Mouse (Mus musculus) myocyte (in vitro differentiated cells): Measurements from ENCODE around the gene Polr3a.

ENCODE experiments used
- MAX ChIP-seq: IDR thresholded peaks from one replicate; pipeline ENCODE4 v1.6.1; 2011; ENCODE audit warnings: low read depth, mild to moderate bottlenecking, control low read depth
- MYOD1 ChIP-seq, 3 experiments: IDR thresholded peaks; one replicate each; pipeline ENCODE4 v1.6.1; 2011; ENCODE audit warnings: control low read depth in 2 of 3, low read depth in 2 of 3, mild to moderate bottlenecking in 2 of 3, moderate library complexity in 1 of 3; ENCODE audit not compliant: insufficient read length in 2 of 3, control insufficient read depth in 1 of 3
- POLR2A ChIP-seq: IDR thresholded peaks from one replicate; pipeline ENCODE4 v1.6.1; 2011; ENCODE audit warnings: low read depth, mild to moderate bottlenecking, control low read depth, moderate library complexity; ENCODE audit not compliant: insufficient read length

DNA sequence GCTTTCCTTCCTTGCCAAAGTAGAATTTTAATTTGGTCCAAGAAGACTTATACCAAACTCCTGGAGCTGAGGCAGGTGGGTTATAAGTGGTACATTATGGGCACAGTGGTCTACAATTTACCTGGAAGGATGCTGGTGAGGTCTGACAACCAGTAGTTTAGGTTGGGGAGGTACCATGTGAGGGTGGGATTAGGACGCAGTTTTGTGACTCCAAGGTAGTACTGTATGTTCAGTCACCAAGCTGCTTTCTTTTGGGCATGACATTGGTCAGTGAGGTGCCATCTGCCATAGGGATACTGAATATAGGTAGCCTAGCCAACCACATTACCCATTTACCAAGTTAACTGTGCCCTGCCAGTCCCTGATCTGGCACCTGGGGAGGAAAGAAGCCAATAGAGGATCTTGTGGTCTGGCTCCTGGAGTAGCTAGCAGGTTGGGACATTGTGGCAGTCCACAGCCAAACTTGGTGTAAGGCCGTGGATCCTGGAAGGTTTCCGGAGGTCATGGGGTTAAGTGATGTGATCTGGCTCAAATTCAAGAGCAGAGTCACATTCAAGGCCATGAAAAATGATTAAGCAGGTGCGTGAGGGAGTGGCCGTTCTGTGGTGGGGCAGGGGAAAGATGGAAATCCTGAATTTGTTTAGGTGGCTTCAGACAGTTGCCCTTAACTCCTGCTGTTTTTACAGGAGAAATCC is 11.8 kb upstream of the Polr3a start:
- TF ChIP-seq MAX (no peak), POLR2A (peak; percentile 7), MYOD1 (IDR thresholded peaks at IDR 0.05; ENCODE audit: control insufficient read depth in 1 of 3, insufficient read length in 2 of 3, low read depth in 2 of 3) (no peak)
